Mouse (Mus musculus) embryo, embryonic 10 days (tissue): ENCODE data around the gene Bckdhb.
"Not testable (repeated sequence)": the region's sequence is repeated elsewhere in the genome, so short reads cannot be mapped to it uniquely, and the experiment has no call there.

ENCODE experiments used
- DNase-seq: peaks from one replicate; pipeline ENCODE4 v3.0.0-alpha.2; 2015; ENCODE audit warnings: low spot score

The Bckdhb gene

GRCm38 (mm10) chr9:83924878-83925687 lies at the start of gene Bckdhb:
TSS of gene Bckdhb (plus strand) at chr9:83925145.
- peak; percentile 97 for DNase-seq

- DNase-seq, result no peak
Measured at GRCm38 (mm10) chr9:83882191-83882590, 42.8 kb upstream of the Bckdhb start.

- DNase-seq, result no peak
Measured at GRCm38 (mm10) chr9:83886149-83886548, 38.8 kb upstream of the Bckdhb start.

GRCm38 (mm10) chr9:83888214-83888613 lies 36.7 kb upstream of the Bckdhb start:
- DNase-seq, result no peak

- DNase-seq, result no peak
Measured at GRCm38 (mm10) chr9:83893073-83893472, 31.9 kb upstream of the Bckdhb start.

- DNase-seq, result no peak
Measured at GRCm38 (mm10) chr9:83893767-83894330, 31.1 kb upstream of the Bckdhb start.

- no peak for DNase-seq
Measured at GRCm38 (mm10) chr9:83902086-83902485, 22.9 kb upstream of the Bckdhb start.

- no peak for DNase-seq
Measured at GRCm38 (mm10) chr9:83905820-83906219, 19.1 kb upstream of the Bckdhb start.

- DNase-seq, result no peak
Measured at GRCm38 (mm10) chr9:83907017-83907416, 17.9 kb upstream of the Bckdhb start.

- no peak for DNase-seq
Measured at GRCm38 (mm10) chr9:83909836-83910235, 15.1 kb upstream of the Bckdhb start.

- no peak for DNase-seq
Measured at GRCm38 (mm10) chr9:83910926-83911325, 14.0 kb upstream of the Bckdhb start.

GRCm38 (mm10) chr9:83922076-83922475 lies 2.9 kb upstream of the Bckdhb start:
- DNase-seq, result no peak

- DNase-seq, result no peak
Measured at GRCm38 (mm10) chr9:83924356-83924755, 589 bp upstream of the Bckdhb start.

- no peak for DNase-seq
Measured at GRCm38 (mm10) chr9:83925688-83926041, 720 bp downstream of the Bckdhb start.

- no peak for DNase-seq
Measured at GRCm38 (mm10) chr9:83926302-83926701, 1.4 kb downstream of the Bckdhb start.

GRCm38 (mm10) chr9:83939501-83939900 lies 14.6 kb downstream of the Bckdhb start:
- not testable (repeated sequence) for DNase-seq

GRCm38 (mm10) chr9:83940016-83940415 lies 15.1 kb downstream of the Bckdhb start:
- DNase-seq, result no peak

- DNase-seq, result peak; percentile 4
Measured at GRCm38 (mm10) chr9:83940537-83941363, 15.8 kb downstream of the Bckdhb start.

GRCm38 (mm10) chr9:83951336-83951735 lies 26.4 kb downstream of the Bckdhb start:
- no peak for DNase-seq

- peak; percentile 93 for DNase-seq
Measured at GRCm38 (mm10) chr9:83956632-83957314, 31.8 kb downstream of the Bckdhb start.

- no peak for DNase-seq
Measured at GRCm38 (mm10) chr9:83962098-83963086, 37.4 kb downstream of the Bckdhb start.
